Mouse (Mus musculus): ENCODE data around the gene Piwil1. TPM values are rescaled to one million over a fixed set of nuclear protein-coding genes. Genes with fewer than 3 reads are reported as not detected.
A peak's percentile ranks its signal among the peaks of the same experiment; 100 is the strongest.
"Not testable (repeated sequence)": the region's sequence is repeated elsewhere in the genome, so short reads cannot be mapped to it uniquely, and the experiment has no call there.

Gene Piwil1
- total RNA-seq, 1 experiment from 2014 or later, result not detected

DNA sequence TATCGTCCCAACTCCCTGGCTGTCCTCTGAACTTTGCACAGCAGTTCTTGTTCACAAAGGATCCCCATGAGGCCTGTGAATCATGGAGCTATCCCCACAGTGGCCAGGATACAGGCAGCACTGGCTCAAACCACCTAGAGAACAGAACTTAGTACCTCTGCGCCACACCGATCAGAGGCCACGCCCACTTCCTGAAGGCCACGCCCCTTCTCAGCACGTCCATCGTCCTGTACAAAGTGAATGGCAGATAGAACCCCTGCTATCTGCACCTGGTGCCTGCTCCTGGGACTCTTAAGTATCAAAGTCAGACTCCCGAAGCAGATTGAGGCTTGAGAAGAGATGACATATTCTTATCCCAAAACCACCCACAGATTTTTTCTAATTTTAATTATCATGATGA lies 8.3 kb downstream of the Piwil1 start:
- DNase-seq, result no peak

DNA sequence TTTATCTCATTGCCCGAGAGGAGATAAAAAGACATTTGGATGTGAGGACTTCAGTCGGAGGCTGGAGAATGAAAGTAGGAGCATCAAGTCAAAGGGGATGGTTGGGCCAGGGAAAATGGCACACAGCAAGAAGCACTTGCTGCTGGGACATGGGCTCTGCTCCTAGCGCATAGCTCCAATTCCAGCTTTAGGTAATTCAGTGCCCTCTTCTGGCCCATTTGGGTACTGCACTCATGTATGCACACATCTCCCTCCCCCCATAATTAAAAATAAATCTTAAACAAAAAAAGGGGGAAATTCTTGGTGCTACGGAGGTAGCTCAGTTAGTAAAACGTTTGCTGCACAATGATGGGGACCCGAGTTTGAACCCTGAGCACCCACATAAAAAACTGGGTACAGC lies 9.5 kb downstream of the Piwil1 start:
- no peak for DNase-seq

DNA sequence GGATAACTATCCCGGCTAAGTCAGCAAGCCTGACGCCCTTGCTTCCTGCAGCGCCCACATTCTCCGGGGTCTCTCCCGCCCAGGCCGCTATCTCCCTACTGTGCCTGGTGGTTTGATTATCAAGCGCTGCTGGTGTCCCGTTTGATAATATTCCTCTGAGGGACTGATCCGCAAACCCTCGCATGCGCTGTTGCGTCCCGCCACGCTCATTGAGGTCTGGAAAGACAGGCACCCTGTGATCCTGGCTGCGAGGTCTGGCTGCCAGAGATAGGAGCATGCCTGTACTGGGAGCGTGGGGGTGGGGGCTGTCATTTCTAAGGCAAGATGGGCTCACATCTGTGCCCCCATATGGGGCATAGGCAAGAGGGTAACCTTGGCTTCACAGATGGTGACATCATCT lies 12.8 kb downstream of the Piwil1 start:
- DNase-seq, result no peak

DNA sequence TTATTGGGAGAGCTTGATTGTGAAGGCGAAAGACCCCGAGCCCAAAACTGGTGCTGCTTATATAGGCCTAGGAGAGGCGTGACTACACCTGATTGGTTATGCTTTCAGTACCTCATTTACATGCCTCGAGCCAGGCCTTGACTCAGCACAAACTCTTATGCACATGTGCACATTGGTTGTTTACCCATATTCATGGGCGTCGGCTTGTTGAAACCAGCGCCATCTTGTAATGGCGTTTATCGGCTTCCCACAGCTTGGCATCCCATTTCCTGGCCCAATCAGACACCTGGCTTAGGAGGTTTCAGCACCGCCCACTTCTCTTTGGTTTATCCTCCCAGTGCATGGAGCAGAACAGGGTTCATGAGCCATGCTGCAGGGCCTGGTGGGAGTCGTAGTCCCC lies 18.1 kb downstream of the Piwil1 start:
- DNase-seq, result not testable (repeated sequence)

DNA sequence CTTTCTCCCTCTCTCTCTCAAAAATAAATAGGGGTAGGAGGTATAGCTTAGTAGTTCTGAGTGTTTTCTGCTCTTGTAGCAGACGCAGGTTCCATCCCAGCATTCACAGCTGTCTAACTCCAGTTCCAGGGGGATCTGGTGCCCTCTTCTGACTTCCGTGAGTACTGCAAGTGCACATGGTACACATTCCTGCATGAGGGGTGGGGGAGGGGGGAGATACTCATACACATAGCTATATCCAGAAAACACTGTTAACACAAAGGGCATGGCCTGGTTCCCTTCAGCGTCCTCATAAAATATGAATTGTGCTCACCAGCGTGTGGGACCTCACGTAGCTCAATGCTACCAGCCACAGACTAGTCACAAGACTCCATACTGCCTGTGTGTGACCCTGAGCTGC lies 27.0 kb downstream of the Piwil1 start:
- no peak for DNase-seq

DNA sequence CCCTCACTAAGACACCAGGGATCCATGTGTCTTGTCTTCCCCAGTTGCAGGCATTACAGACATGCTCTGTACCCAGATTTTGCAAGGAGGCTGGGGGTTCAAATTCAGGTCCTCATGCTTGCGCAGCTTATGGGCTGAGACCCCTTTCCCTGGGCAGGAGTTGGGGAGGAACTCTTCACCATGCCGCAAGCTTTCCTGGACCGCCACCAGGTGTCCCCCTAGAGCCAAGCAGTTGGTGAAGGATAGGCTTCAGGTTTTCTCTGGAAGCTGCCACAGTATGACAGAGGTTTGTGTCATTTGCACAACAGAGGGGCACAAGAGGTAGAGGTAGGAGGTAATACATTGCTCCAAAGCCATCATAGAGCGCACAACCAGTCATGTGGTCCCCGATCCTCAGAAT lies 28.3 kb downstream of the Piwil1 start:
- DNase-seq, result peak; percentile 28

DNA sequence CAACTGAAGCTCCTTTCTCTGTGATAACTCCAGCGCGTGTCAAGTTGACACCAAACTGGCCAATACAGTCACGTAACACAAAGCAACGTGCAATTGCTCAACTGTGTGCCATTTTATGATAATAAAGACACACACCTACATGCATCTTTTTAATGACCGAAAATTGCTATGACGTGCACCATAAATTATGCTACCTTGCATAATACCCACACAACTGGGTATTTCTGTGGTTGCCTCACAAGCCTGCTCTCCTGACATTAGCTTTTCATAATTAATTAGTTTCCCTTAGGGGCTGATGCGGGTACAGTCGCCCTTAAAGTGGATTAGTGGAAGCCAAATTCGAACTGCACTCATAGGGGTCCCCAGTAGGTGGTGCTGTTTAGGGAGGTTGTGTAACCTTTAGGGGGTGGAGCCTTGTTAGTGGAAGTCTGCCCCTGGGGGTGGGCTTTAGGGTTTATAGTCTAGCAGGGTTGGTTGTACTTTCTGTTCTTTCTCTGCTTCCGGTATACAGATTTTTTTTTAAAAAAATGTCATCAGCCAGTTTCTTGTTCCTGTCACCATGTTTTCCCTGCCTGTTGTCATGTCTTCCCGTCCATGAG lies 30.2 kb downstream of the Piwil1 start:
- no peak for DNase-seq

DNA sequence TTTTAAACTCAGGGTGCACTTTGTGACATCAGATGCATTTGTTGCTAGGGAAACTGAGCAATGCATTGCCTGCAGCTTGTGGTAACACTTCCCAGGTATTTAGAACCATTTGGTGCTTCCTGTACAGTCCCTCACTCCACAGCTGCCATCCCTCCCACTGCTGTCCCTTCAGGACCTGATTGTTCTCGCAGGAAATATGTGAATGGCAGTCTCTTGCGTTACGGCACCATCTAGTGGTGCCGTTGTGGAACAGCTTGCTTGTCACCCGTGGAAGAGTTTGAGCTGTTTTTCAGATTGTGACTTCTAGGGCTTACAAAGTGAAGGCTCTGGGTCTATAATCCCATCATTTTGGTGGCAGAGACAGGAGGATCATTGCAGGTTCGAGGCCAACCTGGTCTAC lies 31.6 kb downstream of the Piwil1 start:
- DNase-seq, result peak; percentile 39

DNA sequence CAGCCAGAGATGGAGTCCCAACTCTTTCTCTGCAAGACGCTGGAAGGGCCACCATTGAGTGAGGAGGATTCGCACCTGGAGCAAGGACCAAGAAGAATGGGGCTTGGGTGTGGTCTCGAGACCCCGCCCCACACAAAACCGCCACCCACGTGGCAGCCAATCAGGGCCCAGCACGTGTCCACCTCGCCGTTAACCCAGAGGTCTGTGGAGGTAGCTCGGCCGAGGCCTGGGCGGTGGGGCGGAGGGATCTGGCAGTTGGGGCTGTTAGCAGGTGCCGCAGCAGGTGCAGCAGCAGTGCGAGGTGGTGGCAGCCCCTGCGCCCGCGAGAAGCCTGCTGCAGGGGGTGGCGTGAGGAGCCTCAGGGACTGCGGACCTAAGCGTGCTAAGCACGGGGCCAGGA lies 33.6 kb downstream of the Piwil1 start:
- no peak for DNase-seq

DNA sequence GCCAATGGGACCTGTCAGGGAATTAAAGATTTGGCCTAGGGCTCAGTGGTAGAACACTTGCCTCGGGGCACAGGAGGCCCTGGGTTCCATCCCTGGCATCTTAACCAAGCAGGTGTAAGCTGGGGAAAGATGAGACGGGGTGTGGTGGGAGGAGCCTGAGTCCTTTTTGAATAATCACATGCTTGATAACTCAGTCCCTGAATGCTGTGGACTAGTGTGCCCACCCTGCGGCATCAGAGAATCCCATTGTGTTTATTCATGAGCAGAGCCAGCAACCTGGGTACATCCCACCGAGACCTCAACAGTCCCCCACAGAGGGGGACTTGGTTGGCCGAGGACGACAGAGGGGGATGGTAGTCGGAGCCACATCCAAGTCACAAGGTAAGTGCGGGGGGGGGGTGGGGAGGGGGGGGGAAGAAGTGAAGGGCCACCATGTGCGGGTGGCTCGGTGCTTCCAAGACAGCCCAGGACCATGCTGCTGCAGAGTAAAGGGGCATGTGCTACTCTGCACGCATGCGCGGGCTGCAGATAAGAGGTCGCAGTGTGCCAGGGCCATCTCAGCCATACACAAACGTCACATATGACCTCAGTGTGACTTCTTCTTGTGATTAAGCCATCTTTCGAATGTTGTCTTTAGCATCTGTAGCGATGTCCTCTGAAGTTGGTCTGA lies 37.0 kb downstream of the Piwil1 start:
- no peak for DNase-seq

DNA sequence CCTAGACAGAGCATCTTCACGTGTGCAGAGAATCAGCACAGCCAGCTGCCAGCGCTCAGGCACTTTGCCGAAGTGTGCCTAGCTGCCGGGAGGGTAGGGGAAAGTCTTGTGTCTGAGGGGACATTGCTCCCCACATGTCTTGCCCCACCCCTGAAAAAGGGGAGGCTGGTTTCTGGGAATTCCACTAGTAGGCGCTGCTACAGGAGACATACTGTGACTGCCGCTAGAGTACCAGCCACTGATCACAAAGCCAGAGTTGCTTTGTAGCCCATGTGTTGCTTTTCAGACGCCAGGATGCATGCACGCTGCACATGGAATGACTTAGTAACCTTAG lies 37.5 kb downstream of the Piwil1 start:
- DNase-seq, result no peak

DNA sequence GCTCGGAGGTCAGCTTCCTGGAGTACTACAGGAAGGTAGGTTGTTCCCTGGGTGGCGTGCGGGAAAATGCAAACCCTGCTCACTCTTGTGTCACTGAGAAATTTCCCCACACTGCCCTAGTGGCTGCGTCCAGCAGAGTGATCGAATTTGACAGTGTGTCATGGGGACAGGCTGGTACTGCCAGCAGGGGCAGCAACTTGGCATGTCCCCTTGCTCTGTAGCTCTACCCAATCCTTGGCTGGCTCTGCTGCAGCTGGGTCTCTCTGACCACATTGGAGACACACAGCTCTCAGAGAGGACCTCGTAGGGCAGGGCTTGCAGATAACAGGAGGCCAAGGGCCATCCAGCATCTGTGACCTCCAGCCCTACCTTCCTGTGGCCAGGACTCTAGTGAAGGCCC lies 42.0 kb downstream of the Piwil1 start:
- no peak for DNase-seq

DNA sequence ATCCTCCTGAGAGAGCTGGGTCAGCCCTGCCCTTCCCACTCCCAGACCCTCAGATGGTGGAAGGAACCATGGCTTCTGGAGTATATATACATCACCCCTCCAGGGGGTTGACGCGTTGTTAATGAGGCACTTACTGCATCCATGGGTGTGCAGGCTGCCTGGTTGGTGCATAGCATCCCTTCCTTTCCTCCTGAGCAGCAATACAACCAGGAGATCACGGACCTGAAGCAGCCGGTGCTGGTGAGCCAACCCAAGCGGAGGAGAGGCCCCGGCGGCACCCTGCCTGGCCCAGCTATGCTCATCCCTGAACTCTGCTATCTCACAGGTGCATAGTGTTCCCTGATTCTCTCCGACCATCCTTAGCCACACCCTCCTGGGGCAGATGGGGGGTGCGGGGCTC lies 42.9 kb downstream of the Piwil1 start:
- no peak for DNase-seq

DNA sequence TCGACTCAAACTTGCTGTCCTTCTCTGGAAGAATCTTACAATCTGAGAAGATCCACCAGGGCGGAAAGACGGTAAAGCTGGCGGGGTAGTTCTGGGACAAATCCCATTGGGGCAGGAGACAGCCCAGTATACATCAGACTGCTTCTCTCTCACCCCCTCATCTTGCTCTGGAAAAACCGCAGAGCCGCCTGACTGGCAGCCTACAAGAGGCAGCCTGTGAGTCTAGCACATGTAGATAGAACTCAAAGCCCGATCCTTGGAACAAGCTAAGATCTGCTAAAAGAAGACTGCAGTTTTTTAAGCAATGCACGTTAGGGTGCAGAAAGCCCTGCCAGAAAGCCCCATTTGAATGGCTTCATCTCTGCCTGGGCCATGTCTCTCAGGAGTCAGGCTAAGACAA lies 43.9 kb downstream of the Piwil1 start:
- DNase-seq, result no peak

DNA sequence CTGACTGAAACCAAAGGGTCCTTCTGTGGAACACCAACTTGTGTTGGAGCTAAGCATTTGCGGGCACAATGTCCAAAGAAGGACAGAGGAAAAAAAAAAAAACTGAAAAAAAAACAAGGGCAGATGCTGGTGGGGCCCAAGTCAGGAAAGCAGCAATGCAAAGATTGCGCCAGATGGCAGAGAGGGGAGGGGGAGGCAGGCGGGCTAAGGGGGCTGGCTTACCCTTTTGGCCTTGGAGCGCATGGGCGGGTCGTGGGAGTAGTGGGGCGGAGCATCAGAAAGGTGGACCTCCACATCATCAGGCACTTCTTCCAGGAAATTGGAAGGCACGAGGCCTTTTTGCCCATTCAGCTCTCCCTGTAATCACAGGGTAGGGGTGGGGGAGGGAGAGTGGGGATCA lies 58.8 kb downstream of the Piwil1 start:
- DNase-seq, result no peak

DNA sequence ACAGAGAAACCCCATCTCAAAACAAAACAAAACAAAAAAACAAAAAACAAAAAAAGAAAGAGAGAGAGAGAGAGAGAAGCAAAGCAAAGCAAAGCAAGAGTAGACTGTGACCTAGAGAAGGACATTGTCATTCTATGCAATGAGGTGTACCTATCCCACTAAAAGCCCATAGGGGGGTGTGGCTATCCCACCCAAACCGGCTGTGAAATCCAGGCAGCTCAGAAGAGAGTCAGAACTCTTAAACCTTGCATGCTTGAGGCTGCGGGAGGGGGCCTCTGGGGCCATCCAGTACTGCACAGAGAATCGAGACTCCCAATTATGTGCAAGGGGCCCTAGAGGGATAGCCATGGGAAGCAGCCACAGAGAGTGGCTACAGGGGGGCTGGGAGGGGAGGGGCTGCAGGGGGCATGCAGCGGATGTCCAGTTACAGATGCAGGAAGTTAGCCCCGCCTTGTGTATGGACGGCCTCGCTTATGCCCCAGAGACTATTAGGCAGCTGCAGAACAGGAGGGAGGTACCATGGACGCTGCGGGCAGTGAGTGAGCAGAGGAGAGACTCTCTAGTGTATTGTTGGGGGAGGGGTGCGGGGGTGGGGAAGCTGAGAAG lies 66.8 kb downstream of the Piwil1 start:
- no peak for DNase-seq

DNA sequence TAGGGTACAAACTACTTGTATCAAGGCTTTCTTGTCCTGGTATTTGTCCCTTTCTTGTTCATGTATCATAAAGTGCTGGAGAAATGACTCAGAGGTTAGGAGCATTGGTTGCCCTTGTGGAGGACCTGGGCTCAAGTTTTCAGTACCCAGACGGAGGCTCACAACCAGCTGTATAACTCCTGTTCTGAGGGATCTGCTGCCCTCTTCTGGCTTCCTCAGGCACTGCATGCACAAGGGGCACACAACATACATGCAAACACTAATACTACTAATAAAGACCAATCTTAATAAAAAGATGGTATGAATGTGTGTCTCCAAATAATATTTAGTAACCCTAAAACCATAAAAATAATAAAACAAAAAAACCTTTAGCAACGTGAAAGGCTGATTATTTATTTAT lies 74.1 kb downstream of the Piwil1 start:
- no peak for DNase-seq

DNA sequence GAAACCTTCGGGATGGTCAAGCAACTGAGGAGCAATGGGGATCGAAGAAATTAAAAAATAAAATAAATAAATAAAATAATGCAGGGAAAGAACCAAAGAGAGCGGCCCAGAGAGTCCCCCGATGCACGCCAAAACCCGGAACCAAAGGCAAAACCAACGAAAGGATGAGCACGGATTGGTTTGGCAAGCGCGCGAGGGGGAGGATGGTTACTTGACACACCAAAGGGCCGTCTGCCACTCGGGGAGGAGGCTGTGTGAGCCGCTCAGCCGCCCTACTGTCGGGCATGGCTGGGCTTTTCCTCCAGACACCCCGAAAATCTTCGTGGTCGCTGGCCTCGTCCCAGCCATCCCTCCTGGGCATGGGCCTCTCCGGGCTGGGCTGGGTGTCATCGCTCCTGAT lies 79.3 kb downstream of the Piwil1 start:
- no peak for DNase-seq

DNA sequence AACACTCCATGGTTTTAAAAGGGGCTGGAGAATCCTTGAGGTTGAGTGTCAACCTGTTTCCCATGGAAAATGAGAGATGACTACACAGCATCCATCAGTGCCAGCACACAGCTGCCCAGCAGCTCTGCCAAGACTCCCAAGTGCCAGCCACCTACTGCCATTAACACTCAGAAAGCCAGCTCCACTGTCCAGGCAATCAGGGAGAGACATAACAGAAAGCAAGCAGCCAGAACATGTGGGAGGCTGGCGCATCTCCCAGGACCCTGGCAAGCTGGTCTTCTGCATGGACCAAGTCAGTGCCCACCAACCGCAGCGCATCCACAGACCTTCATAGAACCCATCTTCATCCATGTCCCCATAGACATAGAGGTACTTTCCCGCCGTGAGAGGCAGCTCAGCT lies 98.3 kb downstream of the Piwil1 start:
- no peak for DNase-seq

Other genes starting within 250 kb of the Piwil1 start
- gene Fzd10, start 101.7 kb upstream of the Piwil1 start, total RNA-seq (2021), result 0.76 TPM in 2 replicates

All from adrenal gland, postnatal 25 days (tissue).